Mouse (Mus musculus): ENCODE data around the gene Kit. TPM values are rescaled to one million over a fixed set of nuclear protein-coding genes. Genes with fewer than 3 reads are reported as not detected.

Kit gene
- polyA plus RNA-seq (2012; rRNA removed), result 9.1 and 11.0 TPM in 2 replicates
- 12.4 and 13.4 TPM in 2 replicates for polyA plus RNA-seq (2014; fragmentation: Nextera tagmentation; extraction: Ambion mirVana)

- H3K27me3 ChIP-seq (ENCODE audit: control insufficient read depth, insufficient read depth, low read length), result peaks cover 3% of the 10 kb centered on the region; the same call in 1 of the 2 replicates
- H3K4me1 ChIP-seq (replicated peaks; ENCODE audit: control insufficient read depth in 2 of 2, insufficient read depth in 2 of 2, low read length in 1 of 2), result peaks cover 11 to 19% of the 10 kb centered on the region in 2 experiments
- under 1% methylated on average over 63 of the region's 65 CpGs for WGBS (ENCODE audit: insufficient replicate concordance)
- H3K36me3 ChIP-seq (replicated peaks; ENCODE audit: control insufficient read depth, insufficient read depth, low read depth), result no peaks in the 10 kb centered on the region
- TF ChIP-seq EP300 (IDR thresholded peaks at IDR 0.05; ENCODE audit: low read depth) (no peak), CTCF (IDR thresholded peaks at IDR 0.05; ENCODE audit: low read depth) (no peak)
- ATAC-seq (ENCODE audit: insufficient read depth), result peak; percentile 79
- DNase-seq (ENCODE audit: low read depth in 3 of 3, low spot score in 3 of 3), result peak; percentile 46 to 55 (median 48)
- H3K9me3 ChIP-seq (ENCODE audit: control insufficient read depth, low read length), result no peaks in the 10 kb centered on the region
- H3K9ac ChIP-seq (replicated peaks), result peak within 1 kb of the TSS; percentile 64
- H3K4me2 ChIP-seq (ENCODE audit: low read depth), result peak within 1 kb of the TSS; percentile 85
- H3K4me3 ChIP-seq (ENCODE audit: insufficient read depth in 1 of 2, low read depth in 2 of 2, low read length in 2 of 2), result peak within 1 kb of the TSS; percentile 59 to 68
- H3K27ac ChIP-seq, result no peak within 1 kb of the TSS
These were observed at the start of gene Kit for GRCm38 (mm10) chr5:75574852-75575566. Gene Kit, plus strand, starts transcription at chr5:75574916.

DNA sequence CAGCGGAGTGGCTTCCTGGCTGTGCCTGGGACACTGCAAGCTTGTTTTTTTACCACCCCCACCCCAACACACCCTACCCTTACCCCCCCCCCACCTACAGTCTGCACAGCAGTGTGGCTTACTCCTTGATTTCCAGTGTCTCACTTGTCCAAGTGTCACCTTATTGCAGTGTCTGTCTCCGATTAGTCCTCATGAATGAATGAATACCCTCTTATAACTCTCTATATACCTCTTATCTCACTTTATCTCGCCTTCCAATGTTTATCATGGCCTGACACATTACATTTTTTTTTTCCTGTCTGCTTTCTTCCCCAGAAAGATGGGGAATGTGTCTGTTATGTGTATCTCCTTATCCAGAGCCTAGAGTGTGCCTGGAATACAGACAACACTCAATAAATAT, 38.6 kb upstream of the Kit start:
- Histone ChIP-seq H3K4me2 (ENCODE audit: low read depth) (no peak overlapping the region), H3K4me3 (ENCODE audit: insufficient read depth in 1 of 2, low read depth in 2 of 2, low read length in 2 of 2) (no peak overlapping the region), H3K27ac (no peak overlapping the region), H3K36me3 (replicated peaks; ENCODE audit: control insufficient read depth, insufficient read depth, low read depth) (no peaks in the 10 kb centered on the region), H3K9me3 (ENCODE audit: control insufficient read depth, low read length) (no peaks in the 10 kb centered on the region), H3K4me1 (replicated peaks; ENCODE audit: control insufficient read depth in 2 of 2, insufficient read depth in 2 of 2, low read length in 1 of 2) (peaks cover 5 to 7% of the 10 kb centered on the region in 2 experiments; a peak in 2 of 4 replicates), H3K9ac (replicated peaks) (no peak overlapping the region), H3K27me3 (ENCODE audit: control insufficient read depth, insufficient read depth, low read length) (no peaks in the 10 kb centered on the region)
- WGBS (ENCODE audit: insufficient replicate concordance), result 15% methylated on average over 3 of the region's 3 CpGs
- DNase-seq (ENCODE audit: low read depth in 3 of 3, low spot score in 3 of 3), result no peak
- TF ChIP-seq EP300 (IDR thresholded peaks at IDR 0.05; ENCODE audit: low read depth) (no peak; the same call in 1 of the 2 replicates), CTCF (IDR thresholded peaks at IDR 0.05; ENCODE audit: low read depth) (no peak)
- ATAC-seq (ENCODE audit: insufficient read depth), result 0 out of 2 replicates have a peak, but pooled peaks have one; percentile 13

DNA sequence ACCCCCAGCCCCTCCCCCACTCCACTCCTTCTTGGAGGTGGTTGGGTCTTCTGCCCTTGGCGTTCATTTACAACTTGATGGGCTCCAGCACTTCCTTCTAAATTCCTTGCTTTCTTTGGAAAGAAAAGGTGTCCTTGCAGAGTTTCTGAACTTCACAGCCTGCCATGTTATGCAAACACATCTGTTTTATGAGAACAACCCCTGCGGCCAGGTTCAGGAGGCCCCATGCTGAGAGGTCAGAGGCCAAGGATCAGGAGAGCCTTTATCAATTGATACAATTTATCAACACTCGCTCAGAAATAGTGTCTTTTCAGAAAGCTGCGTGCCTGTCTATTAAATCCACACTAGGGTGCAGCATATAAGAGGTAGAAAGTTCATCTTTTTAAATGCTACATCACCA, 37.0 kb upstream of the Kit start:
- H3K4me2 ChIP-seq (ENCODE audit: low read depth), result no peak overlapping the region
- no peaks in the 10 kb centered on the region for H3K9me3 ChIP-seq (ENCODE audit: control insufficient read depth, low read length)
- no peak overlapping the region for H3K4me3 ChIP-seq (ENCODE audit: insufficient read depth in 1 of 2, low read depth in 2 of 2, low read length in 2 of 2)
- no peaks in the 10 kb centered on the region for H3K27me3 ChIP-seq (ENCODE audit: control insufficient read depth, insufficient read depth, low read length)
- DNase-seq (ENCODE audit: low read depth in 3 of 3, low spot score in 3 of 3), result no peak
- no peak for ATAC-seq (ENCODE audit: insufficient read depth)
- peaks cover 5 to 7% of the 10 kb centered on the region in 2 experiments; a peak in 2 of 4 replicates for H3K4me1 ChIP-seq (replicated peaks; ENCODE audit: control insufficient read depth in 2 of 2, insufficient read depth in 2 of 2, low read length in 1 of 2)
- no peak overlapping the region for H3K9ac ChIP-seq (replicated peaks)
- no peaks in the 10 kb centered on the region for H3K36me3 ChIP-seq (replicated peaks; ENCODE audit: control insufficient read depth, insufficient read depth, low read depth)
- WGBS (ENCODE audit: insufficient replicate concordance), result 56% methylated on average over 4 of the region's 4 CpGs
- TF ChIP-seq CTCF (IDR thresholded peaks at IDR 0.05; ENCODE audit: low read depth) (no peak), EP300 (IDR thresholded peaks at IDR 0.05; ENCODE audit: low read depth) (no peak)
- no peak overlapping the region for H3K27ac ChIP-seq

DNA sequence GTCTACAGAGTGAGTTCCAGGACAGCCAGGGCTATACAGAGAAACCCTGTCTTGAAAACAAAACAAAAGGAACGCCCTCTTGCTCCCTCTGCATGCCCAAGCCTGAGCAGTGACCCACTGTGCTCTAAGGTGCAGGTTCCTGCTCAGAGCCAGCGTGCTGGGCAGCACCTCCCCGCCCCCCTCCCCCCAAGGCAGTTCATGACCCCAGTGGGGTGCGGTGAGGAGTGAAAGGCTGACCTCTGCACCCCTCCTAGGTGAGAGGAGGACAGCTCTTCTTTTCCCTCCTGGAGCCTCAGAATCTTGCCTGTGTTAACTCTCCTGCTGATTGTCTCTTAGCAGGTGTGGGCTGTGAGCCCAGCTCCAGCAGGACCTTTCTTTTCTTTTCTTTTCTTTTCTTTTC, 36.3 kb upstream of the Kit start:
- Histone ChIP-seq H3K4me2 (ENCODE audit: low read depth) (no peak overlapping the region), H3K36me3 (replicated peaks; ENCODE audit: control insufficient read depth, insufficient read depth, low read depth) (no peaks in the 10 kb centered on the region), H3K27me3 (ENCODE audit: control insufficient read depth, insufficient read depth, low read length) (no peaks in the 10 kb centered on the region), H3K27ac (no peak overlapping the region), H3K4me3 (ENCODE audit: insufficient read depth in 1 of 2, low read depth in 2 of 2, low read length in 2 of 2) (no peak overlapping the region), H3K9ac (replicated peaks) (no peak overlapping the region), H3K4me1 (replicated peaks; ENCODE audit: control insufficient read depth in 2 of 2, insufficient read depth in 2 of 2, low read length in 1 of 2) (peaks cover 5 to 7% of the 10 kb centered on the region in 2 experiments; a peak in 2 of 4 replicates), H3K9me3 (ENCODE audit: control insufficient read depth, low read length) (no peaks in the 10 kb centered on the region)
- DNase-seq (ENCODE audit: low read depth in 3 of 3, low spot score in 3 of 3) (no peak), ATAC-seq (ENCODE audit: insufficient read depth) (no peak)
- 57% methylated on average over 4 of the region's 4 CpGs for WGBS (ENCODE audit: insufficient replicate concordance)
- TF ChIP-seq EP300 (IDR thresholded peaks at IDR 0.05; ENCODE audit: low read depth), result no peak
- TF ChIP-seq CTCF (IDR thresholded peaks at IDR 0.05; ENCODE audit: low read depth), result no peak

DNA sequence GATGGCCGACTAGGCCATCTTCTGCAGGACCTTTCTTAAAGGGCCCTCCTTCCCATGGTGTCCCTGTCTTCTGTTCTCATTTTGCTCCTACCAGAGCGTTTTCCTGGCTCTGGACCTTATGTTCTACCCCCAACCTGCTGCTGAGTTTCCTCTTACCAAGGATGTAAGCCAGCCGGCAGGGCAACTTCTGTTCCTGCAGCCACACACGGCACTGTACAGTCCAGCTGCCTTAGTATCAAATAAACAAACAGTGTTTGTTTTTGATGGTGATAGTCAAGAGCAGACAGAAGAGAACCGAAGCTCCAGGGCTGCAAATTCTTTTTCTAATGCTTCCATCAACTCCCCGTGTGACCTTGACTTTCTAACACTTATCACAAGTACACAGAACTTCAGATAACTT, 35.6 kb upstream of the Kit start:
- no peak for DNase-seq (ENCODE audit: low read depth in 3 of 3, low spot score in 3 of 3)
- Histone ChIP-seq H3K9ac (replicated peaks) (no peak overlapping the region), H3K36me3 (replicated peaks; ENCODE audit: control insufficient read depth, insufficient read depth, low read depth) (no peaks in the 10 kb centered on the region), H3K4me1 (replicated peaks; ENCODE audit: control insufficient read depth in 2 of 2, insufficient read depth in 2 of 2, low read length in 1 of 2) (peaks cover 5 to 7% of the 10 kb centered on the region in 2 experiments; a peak in 2 of 4 replicates), H3K9me3 (ENCODE audit: control insufficient read depth, low read length) (no peaks in the 10 kb centered on the region), H3K4me2 (ENCODE audit: low read depth) (no peak overlapping the region), H3K4me3 (ENCODE audit: insufficient read depth in 1 of 2, low read depth in 2 of 2, low read length in 2 of 2) (no peak overlapping the region), H3K27me3 (ENCODE audit: control insufficient read depth, insufficient read depth, low read length) (no peaks in the 10 kb centered on the region), H3K27ac (no peak overlapping the region)
- ATAC-seq (ENCODE audit: insufficient read depth), result no peak
- no peak for TF ChIP-seq CTCF (IDR thresholded peaks at IDR 0.05; ENCODE audit: low read depth)
- no peak for TF ChIP-seq EP300 (IDR thresholded peaks at IDR 0.05; ENCODE audit: low read depth)
- 16% methylated on average over 6 of the region's 6 CpGs for WGBS (ENCODE audit: insufficient replicate concordance)

Data from liver, embryonic 14.5 days (tissue).